Mouse (Mus musculus) left cerebral cortex, adult 6 months (tissue): ENCODE data around the gene Vmn1r129. TPM values are rescaled to one million over a fixed set of nuclear protein-coding genes. Genes with fewer than 3 reads are reported as not detected.

ENCODE experiments used
- long read RNA-seq, 2 experiments: library from polyadenylated mRNA; unstranded; transcript quantifications; one replicate each; pipeline ENCODE4 v2.0.0; 2019 to 2020
- polyA plus RNA-seq: library from polyadenylated mRNA; unstranded; fragments of <200 nt; fragmentation: Nextera tagmentation; gene quantifications from 2 replicates; pipeline ENCODE4 v1.2.3, GENCODE M21; 2021

Vmn1r129 gene
- not detected in 2 replicates for polyA plus RNA-seq
- long read RNA-seq, experiment 1, result 0 reads
- long read RNA-seq, experiment 2, result 0 reads

GRCm38 (mm10) chr7:21361191-21361590 is at the start of gene Vmn1r129:
Gene Vmn1r129 (minus strand): TSS chr7:21361291.

GRCm38 (mm10) chr7:21349073-21349472 is 12.0 kb downstream of the Vmn1r129 start, which contains the start of gene Vmn1r128:
Gene Vmn1r128 (plus strand): TSS chr7:21349373.

DNA sequence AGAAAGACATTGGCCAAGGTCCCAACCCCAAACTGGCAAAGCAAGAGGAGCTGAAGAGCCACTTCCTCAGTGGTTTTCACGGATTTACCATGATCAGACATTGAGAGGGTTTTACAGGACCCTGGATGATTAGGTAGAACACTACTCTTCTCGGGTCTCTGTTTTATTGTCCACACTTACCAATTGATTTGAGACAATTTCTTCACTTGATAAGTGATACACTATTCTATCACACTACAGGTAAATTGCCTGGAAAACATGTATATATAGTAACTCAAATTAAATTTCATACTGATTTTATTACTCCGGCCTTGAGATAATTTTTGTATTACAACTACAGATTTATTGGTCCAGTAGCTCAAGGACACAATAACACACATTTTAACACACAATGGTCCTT is 41.3 kb downstream of the Vmn1r129 start, which contains the start of gene Vmn1r127:
Vmn1r127 (minus strand) TSS at position 101 of the 400 bp plus-strand sequence.

Other genes starting within 250 kb of the Vmn1r129 start
- gene Vmn1r122, start 227.2 kb downstream of the Vmn1r129 start, polyA plus RNA-seq, result not detected in 2 replicates
- gene Vmn1r123, start 199.1 kb downstream of the Vmn1r129 start, polyA plus RNA-seq, result not detected in 2 replicates
- not detected in 2 replicates for gene Gm5157, start 170.9 kb downstream of the Vmn1r129 start, polyA plus RNA-seq
- not detected in 2 replicates for gene Vmn1r124, start 100.7 kb downstream of the Vmn1r129 start, polyA plus RNA-seq
- gene Vmn1r125, start 89.1 kb downstream of the Vmn1r129 start, polyA plus RNA-seq, result not detected in 2 replicates
- gene Vmn1r126, start 59.8 kb downstream of the Vmn1r129 start, polyA plus RNA-seq, result not detected in 2 replicates
- not detected in 2 replicates for gene Vmn1r127, start 41.4 kb downstream of the Vmn1r129 start, polyA plus RNA-seq
- not detected in 2 replicates for gene Vmn1r128, start 11.9 kb downstream of the Vmn1r129 start, polyA plus RNA-seq
- not detected in 2 replicates for gene Gm6882, start 71.5 kb upstream of the Vmn1r129 start, polyA plus RNA-seq
- gene Vmn1r130, start 150.5 kb upstream of the Vmn1r129 start, polyA plus RNA-seq, result not detected in 2 replicates
- gene Vmn1r131, start 184.8 kb upstream of the Vmn1r129 start, polyA plus RNA-seq, result not detected in 2 replicates